Mouse (Mus musculus) lung, postnatal 25 days (tissue): ENCODE data around the gene Brpf1.
"Not testable (repeated sequence)": the region's sequence is repeated elsewhere in the genome, so short reads cannot be mapped to it uniquely, and the experiment has no call there.

Experiments used
- DNase-seq: peaks from one replicate; pipeline ENCODE4 v3.0.0; 2022; ENCODE audit warnings: low spot score

Gene Brpf1

GRCm38 (mm10) chr6:113307481-113308121, 664 bp downstream of the Brpf1 start:
- DNase-seq, result peak; percentile 37

- no peak for DNase-seq
Measured at GRCm38 (mm10) chr6:113308141-113308540, 1.2 kb downstream of the Brpf1 start.

GRCm38 (mm10) chr6:113315972-113316371, 9.0 kb downstream of the Brpf1 start:
- DNase-seq, result no peak

- peak; percentile 100 for DNase-seq
Measured at GRCm38 (mm10) chr6:113326533-113327315, 19.8 kb downstream of the Brpf1 start, which contains the start of gene Ogg1. Gene Ogg1, plus strand, starts transcription at chr6:113326972.

GRCm38 (mm10) chr6:113329396-113329795, 22.5 kb downstream of the Brpf1 start:
- no peak for DNase-seq

GRCm38 (mm10) chr6:113330547-113330946, 23.6 kb downstream of the Brpf1 start:
- DNase-seq, result no peak

- no peak for DNase-seq
Measured at GRCm38 (mm10) chr6:113331721-113332120, 24.8 kb downstream of the Brpf1 start.

GRCm38 (mm10) chr6:113332734-113333133, 25.8 kb downstream of the Brpf1 start:
- DNase-seq, result not testable (repeated sequence)

GRCm38 (mm10) chr6:113333137-113333950, 26.4 kb downstream of the Brpf1 start:
- peak; percentile 28 for DNase-seq

GRCm38 (mm10) chr6:113334216-113334615, 27.3 kb downstream of the Brpf1 start:
- DNase-seq, result no peak

- peak; percentile 16 for DNase-seq
Measured at GRCm38 (mm10) chr6:113336852-113337620, 30.1 kb downstream of the Brpf1 start.

- peak; percentile 10 for DNase-seq
Measured at GRCm38 (mm10) chr6:113341574-113341973, 34.6 kb downstream of the Brpf1 start.

GRCm38 (mm10) chr6:113342297-113342696, 35.4 kb downstream of the Brpf1 start:
- no peak for DNase-seq

GRCm38 (mm10) chr6:113343177-113344092, 36.5 kb downstream of the Brpf1 start, which contains the start of gene Camk1:
Gene Camk1, minus strand, starts transcription at chr6:113343984.
- DNase-seq, result peak; percentile 89

- DNase-seq, result peak; percentile 88
Measured at GRCm38 (mm10) chr6:113344321-113344720, 37.4 kb downstream of the Brpf1 start.

GRCm38 (mm10) chr6:113346897-113347296, 40.0 kb downstream of the Brpf1 start:
- DNase-seq, result no peak

GRCm38 (mm10) chr6:113350538-113350937, 43.6 kb downstream of the Brpf1 start:
- no peak for DNase-seq

GRCm38 (mm10) chr6:113351161-113351560, 44.2 kb downstream of the Brpf1 start:
- no peak for DNase-seq

- DNase-seq, result no peak
Measured at GRCm38 (mm10) chr6:113351653-113352052, 44.7 kb downstream of the Brpf1 start.

GRCm38 (mm10) chr6:113352820-113353219, 45.9 kb downstream of the Brpf1 start:
- no peak for DNase-seq

- peak; percentile 16 for DNase-seq
Measured at GRCm38 (mm10) chr6:113353696-113354095, 46.8 kb downstream of the Brpf1 start.
